Mouse (Mus musculus): Measurements from ENCODE around the gene Wdr5. TPM values are rescaled to one million over a fixed set of nuclear protein-coding genes. Genes with fewer than 3 reads are reported as not detected.

The Wdr5 gene
- polyA plus RNA-seq, 1 experiment, result 25.4 TPM

GRCm38 (mm10) chr2:27584546-27584945, 69.6 kb downstream of the Wdr5 start:
- Histone ChIP-seq H3K4me3 (ENCODE audit: insufficient read depth, low read length) (no peak overlapping the region), H3K4me1 (ENCODE audit: control insufficient read depth, insufficient read depth, low read length) (no peaks in the 10 kb centered on the region), H3K27ac (ENCODE audit: insufficient read depth, low read depth, low read length) (no peak overlapping the region)
- TF ChIP-seq CTCF (IDR thresholded peaks at IDR 0.05; ENCODE audit: low read depth, low read length), result no peak
- no peak for TF ChIP-seq POLR2A (IDR thresholded peaks at IDR 0.05; ENCODE audit: borderline replicate concordance, low read depth, low read length)

Other genes with a start within 250 kb of the Wdr5 start
- gene Vav2, start 88.1 kb upstream of the Wdr5 start, polyA plus RNA-seq (2012; ENCODE audit: insufficient read depth, insufficient read length, missing spikeins), result 13.4 and 16.3 TPM in 2 replicates
- 1.2 and 3.1 TPM in 2 replicates for gene Brd3os, start 72.8 kb upstream of the Wdr5 start, polyA plus RNA-seq (2012; ENCODE audit: insufficient read depth, insufficient read length, missing spikeins)
- 27.4 and 29.1 TPM in 2 replicates for gene Brd3, start 7.5 kb upstream of the Wdr5 start, polyA plus RNA-seq (2012; ENCODE audit: insufficient read depth, insufficient read length, missing spikeins)
- gene Rxra, start 161.3 kb downstream of the Wdr5 start, polyA plus RNA-seq (2012; ENCODE audit: insufficient read depth, insufficient read length, missing spikeins), result 35.8 and 39.7 TPM in 2 replicates

Data from bone marrow macrophage, adult 2 months (primary cell).